Mouse (Mus musculus) liver, embryonic 12.5 days (tissue): ENCODE data around the gene Mixl1. TPM values are rescaled to one million over a fixed set of nuclear protein-coding genes. Genes with fewer than 3 reads are reported as not detected.

Experiments
- ATAC-seq: fragments of 200-750 bp; cut with Nextera tagmentation; 2 replicates; pipeline ENCODE4 v1.8.0; 2017; ENCODE audit warnings: moderate number of reproducible peaks, mild to moderate bottlenecking, moderate library complexity
- H3K27ac ChIP-seq: fragments of 300-500 bp; sonication (generic); 2 replicates; pipeline ENCODE4 v1.5.1; 2016; ENCODE audit warnings: mild to moderate bottlenecking
- H3K27me3 ChIP-seq: fragments of 300-500 bp; sonication (generic); replicated peaks from 2 replicates; pipeline ENCODE4 v1.6.1; 2016; ENCODE audit warnings: mild to moderate bottlenecking, moderate library complexity
- H3K36me3 ChIP-seq: fragments of 300-500 bp; sonication (generic); 2 replicates; pipeline ENCODE4 v1.6.1; 2016; ENCODE audit warnings: mild to moderate bottlenecking, moderate library complexity
- H3K4me1 ChIP-seq: fragments of 300-500 bp; sonication (generic); 2 replicates; pipeline ENCODE4 v1.6.1; 2016
- H3K4me2 ChIP-seq: fragments of 300-500 bp; sonication (generic); 2 replicates; pipeline ENCODE4 v1.6.1; 2016; ENCODE audit warnings: mild to moderate bottlenecking, moderate library complexity
- H3K4me3 ChIP-seq: fragments of 300-500 bp; sonication (generic); 2 replicates; pipeline ENCODE4 v1.5.1; 2016; ENCODE audit warnings: mild to moderate bottlenecking, moderate library complexity
- H3K9ac ChIP-seq: fragments of 300-500 bp; sonication (generic); 2 replicates; pipeline ENCODE4 v1.6.1; 2016; ENCODE audit warnings: mild to moderate bottlenecking, moderate library complexity
- H3K9me3 ChIP-seq: fragments of 300-500 bp; sonication (generic); replicated peaks from 2 replicates; pipeline ENCODE4 v1.6.1; 2016; ENCODE audit warnings: mild to moderate bottlenecking, moderate library complexity
- WGBS: fragments of 180-500 bp; shearing (Covaris S2); methylation state at CpG from one replicate; pipeline ENCODE4 v1.1.7; 2016; ENCODE audit not compliant: insufficient replicate concordance; 5-methylcytosine and 5-hydroxymethylcytosine counted together
- polyA plus RNA-seq: library from polyadenylated mRNA; unstranded; fragments of >200 nt; fragmentation: Nextera tagmentation; extraction: Ambion mirVana; gene quantifications from 2 replicates; pipeline ENCODE4 v1.2.1, GENCODE M21; 2016

Gene Mixl1
- polyA plus RNA-seq, 1 experiment from 2014 or later = 1.1 TPM

DNA sequence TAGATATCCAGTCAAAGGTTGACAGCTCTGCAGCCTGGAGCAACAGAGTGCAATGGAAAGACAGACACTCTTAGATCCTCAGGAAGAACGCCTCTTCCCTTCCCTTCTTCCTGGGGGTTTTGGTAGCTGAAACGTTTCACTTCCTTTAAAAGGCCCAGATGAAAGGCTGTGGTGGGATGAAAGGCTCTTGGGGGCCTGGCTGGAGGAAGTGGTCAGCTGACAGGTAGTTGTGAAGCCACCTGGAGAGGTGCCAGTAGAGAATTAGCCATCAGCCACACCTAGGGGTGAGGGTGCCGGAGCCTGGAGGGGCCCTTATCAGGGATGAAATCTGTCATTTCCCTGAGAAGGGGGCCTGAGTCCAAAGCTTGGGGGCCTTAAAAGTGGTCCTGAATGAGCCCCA lies 10.5 kb upstream of the Mixl1 start:
- no peaks in the 10 kb centered on the region for H3K9me3 ChIP-seq
- H3K4me2 ChIP-seq = no peak overlapping the region
- no peak overlapping the region for H3K4me3 ChIP-seq
- H3K9ac ChIP-seq = no peak overlapping the region
- H3K36me3 ChIP-seq = no peaks in the 10 kb centered on the region
- ATAC-seq = no peak
- H3K27ac ChIP-seq = no peak overlapping the region
- H3K27me3 ChIP-seq = peaks cover 12% of the 10 kb centered on the region
- 39% methylated on average over 3 of the region's 3 CpGs for WGBS
- H3K4me1 ChIP-seq = peaks cover 18% of the 10 kb centered on the region

DNA sequence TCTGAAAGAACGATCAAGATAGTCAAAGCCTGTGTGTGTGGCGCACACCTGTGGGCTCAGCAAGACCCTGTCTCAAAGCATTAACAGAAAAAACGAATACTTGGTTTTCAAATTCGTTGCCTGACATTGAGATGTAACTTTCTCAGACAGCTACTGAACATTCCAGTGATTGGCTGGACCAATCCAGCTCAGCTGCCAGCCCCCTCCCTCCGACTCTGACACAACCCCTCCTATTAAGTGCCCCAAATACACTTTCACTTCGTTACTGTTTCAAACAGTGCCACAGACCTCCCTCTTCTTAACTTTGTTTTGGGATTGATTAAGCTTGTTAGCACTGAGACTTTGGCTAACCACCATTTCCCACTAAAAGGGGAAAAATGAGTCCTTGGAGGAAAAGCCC lies 6.6 kb upstream of the Mixl1 start:
- Histone ChIP-seq H3K27ac (no peak overlapping the region), H3K9ac (no peak overlapping the region), H3K9me3 (no peaks in the 10 kb centered on the region), H3K4me2 (0 out of 2 replicates have a peak overlapping the region, but pooled peaks have one; percentile 15), H3K36me3 (no peaks in the 10 kb centered on the region), H3K4me3 (no peak overlapping the region), H3K27me3 (peaks cover 34% of the 10 kb centered on the region), H3K4me1 (peaks cover 4% of the 10 kb centered on the region; the same call in 1 of the 2 replicates)
- no peak for ATAC-seq
- 34% methylated on average over 6 of the region's 6 CpGs for WGBS

- no peak; the same call in 1 of the 2 replicates for ATAC-seq
- no peaks in the 10 kb centered on the region for H3K36me3 ChIP-seq
- no peak overlapping the region for H3K4me2 ChIP-seq
- peaks cover 70% of the 10 kb centered on the region for H3K27me3 ChIP-seq
- 27% methylated on average over 5 of the region's 5 CpGs for WGBS
- no peak overlapping the region for H3K27ac ChIP-seq
- no peaks in the 10 kb centered on the region for H3K4me1 ChIP-seq
- no peak overlapping the region for H3K9ac ChIP-seq
- no peak overlapping the region for H3K4me3 ChIP-seq
- H3K9me3 ChIP-seq = no peaks in the 10 kb centered on the region
Measured at GRCm38 (mm10) chr1:180698063-180698462, 1.2 kb upstream of the Mixl1 start.

DNA sequence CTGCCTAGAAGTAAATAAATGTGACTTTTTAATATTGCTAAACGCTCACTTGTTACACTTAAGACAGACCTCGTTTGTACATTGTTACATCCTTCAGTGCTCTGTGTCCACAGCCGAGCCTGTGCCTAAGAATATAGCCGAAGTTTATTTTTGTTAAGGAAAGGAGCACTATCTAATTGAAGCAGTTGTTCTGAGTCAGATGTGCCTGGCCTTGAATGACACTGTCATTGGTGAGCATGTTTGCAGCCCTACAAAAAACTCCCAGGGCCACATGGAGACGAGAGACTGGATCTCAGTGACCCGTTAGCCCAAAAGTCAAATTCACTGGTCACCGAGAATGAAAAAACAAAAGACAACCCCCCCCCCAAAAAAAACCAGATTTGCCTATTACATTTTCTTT lies 5.5 kb downstream of the Mixl1 start:
- H3K36me3 ChIP-seq = peaks cover 59% of the 10 kb centered on the region
- H3K4me3 ChIP-seq = no peak overlapping the region
- no peaks in the 10 kb centered on the region for H3K4me1 ChIP-seq
- 81% methylated on average over 7 of the region's 7 CpGs for WGBS
- H3K4me2 ChIP-seq = no peak overlapping the region
- peaks cover 23% of the 10 kb centered on the region for H3K27me3 ChIP-seq
- H3K9ac ChIP-seq = no peak overlapping the region
- ATAC-seq = no peak
- no peaks in the 10 kb centered on the region for H3K9me3 ChIP-seq
- H3K27ac ChIP-seq = no peak overlapping the region

Other genes starting within 250 kb of the Mixl1 start
- gene Stum, start 213.5 kb downstream of the Mixl1 start, polyA plus RNA-seq = 0.07 and 0.28 TPM in 2 replicates
- gene Parp1, start 128.1 kb downstream of the Mixl1 start, polyA plus RNA-seq = 111 and 115 TPM in 2 replicates
- 17.5 and 18.9 TPM in 2 replicates for gene Lin9, start 55.9 kb downstream of the Mixl1 start, polyA plus RNA-seq
- gene Acbd3, start 29.0 kb upstream of the Mixl1 start, polyA plus RNA-seq = 13.9 and 15.6 TPM in 2 replicates
- 1,997 and 2,057 TPM in 2 replicates for gene H3f3a, start 116.9 kb upstream of the Mixl1 start, polyA plus RNA-seq
- 39.2 and 39.4 TPM in 2 replicates for gene Sde2, start 154.1 kb upstream of the Mixl1 start, polyA plus RNA-seq
- gene Lefty2, start 196.1 kb upstream of the Mixl1 start, polyA plus RNA-seq = not detected in 2 replicates
- 146 and 150 TPM in 2 replicates for gene Pycr2, start 207.3 kb upstream of the Mixl1 start, polyA plus RNA-seq
- gene Lefty1, start 238.0 kb upstream of the Mixl1 start, polyA plus RNA-seq = 4.7 and 7.1 TPM in 2 replicates
- gene Tmem63a, start 245.3 kb upstream of the Mixl1 start, polyA plus RNA-seq = 6.5 and 6.6 TPM in 2 replicates